Mouse (Mus musculus) kidney, embryonic 14.5 days (tissue): ENCODE results near the gene Trim38. TPM values are rescaled to one million over a fixed set of nuclear protein-coding genes. Genes with fewer than 3 reads are reported as not detected.
"Not testable (repeated sequence)": the region's sequence is repeated elsewhere in the genome, so short reads cannot be mapped to it uniquely, and the experiment has no call there.

Experiments
- ATAC-seq: fragments of 200-750 bp; cut with Nextera tagmentation; 2 replicates; pipeline ENCODE4 v1.8.0; 2017; ENCODE audit warnings: moderate number of reproducible peaks, mild to moderate bottlenecking, moderate TSS enrichment, moderate library complexity; ENCODE audit not compliant: low FRiP score, low TSS enrichment
- H3K27ac ChIP-seq: fragments of 300-500 bp; sonication (generic); 2 replicates; pipeline ENCODE4 v1.5.1; 2014; ENCODE audit warnings: low read depth, mild to moderate bottlenecking, low read length, moderate library complexity, mixed read lengths
- H3K27me3 ChIP-seq: fragments of 300-500 bp; sonication (generic); 2 replicates; pipeline ENCODE4 v1.6.1; 2014; ENCODE audit warnings: mild to moderate bottlenecking, low read length; ENCODE audit not compliant: control insufficient read depth, insufficient read depth
- H3K36me3 ChIP-seq: fragments of 300-500 bp; sonication (generic); 2 replicates; pipeline ENCODE4 v1.6.1; 2014; ENCODE audit warnings: low read length, mixed read lengths; ENCODE audit not compliant: control insufficient read depth, insufficient read depth
- H3K4me1 ChIP-seq: fragments of 300-500 bp; sonication (generic); 2 replicates; pipeline ENCODE4 v1.6.1; 2014; ENCODE audit warnings: low read length, mixed read lengths; ENCODE audit not compliant: control insufficient read depth, insufficient read depth
- H3K4me2 ChIP-seq: fragments of 300-500 bp; sonication (generic); replicated peaks from 2 replicates; pipeline ENCODE4 v1.6.1; 2014; ENCODE audit warnings: low read depth, mild to moderate bottlenecking, low read length
- H3K4me3 ChIP-seq: fragments of 300-500 bp; sonication (generic); 2 replicates; pipeline ENCODE4 v1.5.1; 2014; ENCODE audit warnings: mild to moderate bottlenecking, low read length
- H3K9ac ChIP-seq: fragments of 300-500 bp; sonication (generic); 2 replicates; pipeline ENCODE4 v1.6.1; 2014; ENCODE audit warnings: low read depth, mild to moderate bottlenecking, low read length, moderate library complexity
- H3K9me3 ChIP-seq: fragments of 300-500 bp; sonication (generic); 2 replicates; pipeline ENCODE4 v1.6.1; 2016; ENCODE audit warnings: low read length; ENCODE audit not compliant: control insufficient read depth
- WGBS: fragments of 180-500 bp; shearing (Covaris S2); extraction: QIAGEN DNeasy Blood & Tissue Kit; methylation state at CpG from one replicate; pipeline ENCODE4 v1.1.7; 2014; 5-methylcytosine and 5-hydroxymethylcytosine counted together
- polyA plus RNA-seq: library from polyadenylated mRNA; unstranded; fragments of >200 nt; fragmentation: Nextera tagmentation; extraction: Ambion mirVana; gene quantifications from 2 replicates; pipeline ENCODE4 v1.2.1, GENCODE M21; 2014

Trim38 gene
- polyA plus RNA-seq = not detected in 2 replicates

GRCm38 (mm10) chr13:23769613-23770012 lies at the start of gene Trim38:
TSS of gene Trim38 (plus strand) at chr13:23769913.
- H3K4me2 ChIP-seq, H3K4me3 ChIP-seq, H3K9me3 ChIP-seq, ATAC-seq, H3K9ac ChIP-seq, H3K27me3 ChIP-seq, H3K36me3 ChIP-seq, H3K4me1 ChIP-seq, H3K27ac ChIP-seq: not testable (repeated sequence)
- WGBS = 74% methylated on average over 2 of the region's 2 CpGs

- Histone ChIP-seq H3K4me3 (no peak overlapping the region), H3K36me3 (no peaks in the 10 kb centered on the region), H3K27me3 (no peaks in the 10 kb centered on the region), H3K27ac (no peak overlapping the region), H3K4me1 (no peaks in the 10 kb centered on the region), H3K9ac (no peak overlapping the region), H3K9me3 (no peaks in the 10 kb centered on the region), H3K4me2 (no peak overlapping the region)
- WGBS = 71% methylated on average over 4 of the region's 4 CpGs
- no peak for ATAC-seq
These were observed 45.5 kb upstream of the Trim38 start for GRCm38 (mm10) chr13:23724239-23724638.

- H3K27ac ChIP-seq = no peak overlapping the region
- 60% methylated on average over 1 of the region's 1 CpGs for WGBS
These were observed 44.5 kb upstream of the Trim38 start for GRCm38 (mm10) chr13:23725213-23725612.

GRCm38 (mm10) chr13:23728472-23729191 lies 41.1 kb upstream of the Trim38 start:
- H3K27ac ChIP-seq = no peak overlapping the region
- no peak overlapping the region for H3K9ac ChIP-seq
- H3K27me3 ChIP-seq = no peaks in the 10 kb centered on the region
- WGBS = 91% methylated on average over 18 of the region's 18 CpGs
- no peak overlapping the region for H3K4me2 ChIP-seq
- no peak for ATAC-seq
- no peaks in the 10 kb centered on the region for H3K36me3 ChIP-seq
- H3K9me3 ChIP-seq = no peaks in the 10 kb centered on the region
- H3K4me3 ChIP-seq = no peak overlapping the region
- H3K4me1 ChIP-seq = peaks cover 5% of the 10 kb centered on the region; the same call in 1 of the 2 replicates

More at GRCm38 (mm10) chr13:23725213-23725612, 44.5 kb upstream of the Trim38 start:
- Histone ChIP-seq H3K4me2 (no peak overlapping the region), H3K27me3 (no peaks in the 10 kb centered on the region), H3K36me3 (no peaks in the 10 kb centered on the region), H3K9me3 (no peaks in the 10 kb centered on the region), H3K4me3 (no peak overlapping the region), H3K4me1 (no peaks in the 10 kb centered on the region), H3K9ac (no peak overlapping the region)
- ATAC-seq = no peak

- no peak overlapping the region for H3K9ac ChIP-seq
- no peak overlapping the region for H3K4me3 ChIP-seq
- H3K27me3 ChIP-seq = no peaks in the 10 kb centered on the region
- no peaks in the 10 kb centered on the region for H3K9me3 ChIP-seq
- H3K36me3 ChIP-seq = no peaks in the 10 kb centered on the region
- no peak for ATAC-seq
- WGBS = 90% methylated on average over 9 of the region's 9 CpGs
- H3K27ac ChIP-seq = no peak overlapping the region
- peaks cover 5% of the 10 kb centered on the region; the same call in 1 of the 2 replicates for H3K4me1 ChIP-seq
- H3K4me2 ChIP-seq = no peak overlapping the region
These were observed 40.6 kb upstream of the Trim38 start for GRCm38 (mm10) chr13:23729192-23729525.

GRCm38 (mm10) chr13:23729706-23730105 lies 40.0 kb upstream of the Trim38 start:
- Histone ChIP-seq H3K9me3 (no peaks in the 10 kb centered on the region), H3K27ac (no peak overlapping the region), H3K9ac (no peak overlapping the region), H3K4me2 (no peak overlapping the region), H3K36me3 (no peaks in the 10 kb centered on the region), H3K4me3 (no peak overlapping the region), H3K4me1 (peaks cover 5% of the 10 kb centered on the region; the same call in 1 of the 2 replicates), H3K27me3 (no peaks in the 10 kb centered on the region)
- no peak for ATAC-seq
- WGBS = 94% methylated on average over 5 of the region's 5 CpGs

- WGBS = 32% methylated on average over 8 of the region's 8 CpGs
- no peak overlapping the region for H3K4me2 ChIP-seq
- H3K9me3 ChIP-seq = no peaks in the 10 kb centered on the region
- H3K27ac ChIP-seq = no peak overlapping the region
- no peak overlapping the region for H3K9ac ChIP-seq
- H3K27me3 ChIP-seq = no peaks in the 10 kb centered on the region
- H3K36me3 ChIP-seq = no peaks in the 10 kb centered on the region
- H3K4me1 ChIP-seq = peaks cover 5% of the 10 kb centered on the region; the same call in 1 of the 2 replicates
- 0 out of 2 replicates have a peak, but pooled peaks have one; percentile 38 for ATAC-seq
- H3K4me3 ChIP-seq = no peak overlapping the region
These were observed 39.2 kb upstream of the Trim38 start for GRCm38 (mm10) chr13:23730479-23730878.

- H3K4me1 ChIP-seq = peaks cover 5% of the 10 kb centered on the region; the same call in 1 of the 2 replicates
- H3K9ac ChIP-seq = no peak overlapping the region
- no peak for ATAC-seq
- H3K9me3 ChIP-seq = no peaks in the 10 kb centered on the region
- WGBS = 23% methylated on average over 8 of the region's 8 CpGs
- no peak overlapping the region for H3K4me2 ChIP-seq
- no peaks in the 10 kb centered on the region for H3K27me3 ChIP-seq
- H3K27ac ChIP-seq = no peak overlapping the region
- H3K4me3 ChIP-seq = no peak overlapping the region
- H3K36me3 ChIP-seq = no peaks in the 10 kb centered on the region
These were observed 37.4 kb upstream of the Trim38 start for GRCm38 (mm10) chr13:23732156-23732804.

GRCm38 (mm10) chr13:23737091-23737490 lies 32.6 kb upstream of the Trim38 start:
- ATAC-seq = no peak
- no peaks in the 10 kb centered on the region for H3K27me3 ChIP-seq
- H3K9ac ChIP-seq = no peak overlapping the region
- H3K4me2 ChIP-seq = no peak overlapping the region
- H3K4me1 ChIP-seq = peaks cover 7% of the 10 kb centered on the region; the same call in 1 of the 2 replicates
- H3K36me3 ChIP-seq = no peaks in the 10 kb centered on the region
- H3K4me3 ChIP-seq = no peak overlapping the region
- no peak overlapping the region for H3K27ac ChIP-seq
- H3K9me3 ChIP-seq = no peaks in the 10 kb centered on the region
- 79% methylated on average over 5 of the region's 5 CpGs for WGBS
